Mouse (Mus musculus) testis, adult 2 months (tissue): ENCODE data around the gene Bloc1s4. TPM values are rescaled to one million over a fixed set of nuclear protein-coding genes. Genes with fewer than 3 reads are reported as not detected.
A peak's percentile ranks its signal among the peaks of the same experiment; 100 is the strongest.

Experiments
- H3K27ac ChIP-seq: fragments of 200-500 bp; 2 replicates; pipeline ENCODE4 v1.5.1; 2012; ENCODE audit warnings: low read depth, low read length; ENCODE audit not compliant: control insufficient read depth, insufficient read depth
- H3K27me3 ChIP-seq: fragments of 200-500 bp; 2 replicates; pipeline ENCODE4 v1.6.1; 2012; ENCODE audit warnings: mild to moderate bottlenecking, low read length, moderate library complexity; ENCODE audit not compliant: control insufficient read depth, insufficient read depth
- H3K36me3 ChIP-seq: fragments of 200-500 bp; 2 replicates; pipeline ENCODE4 v1.6.1; 2012; ENCODE audit warnings: mild to moderate bottlenecking, low read length; ENCODE audit not compliant: control insufficient read depth, insufficient read depth
- H3K4me1 ChIP-seq: fragments of 200-500 bp; 2 replicates; pipeline ENCODE4 v1.6.1; 2012; ENCODE audit warnings: low read length; ENCODE audit not compliant: control insufficient read depth, insufficient read depth
- H3K4me3 ChIP-seq: fragments of 200-500 bp; 2 replicates; pipeline ENCODE4 v1.5.1; 2012; ENCODE audit warnings: low read depth, mild to moderate bottlenecking, low read length, moderate library complexity, mixed read lengths; ENCODE audit not compliant: control insufficient read depth
- CTCF ChIP-seq: fragments of 200-500 bp; IDR thresholded peaks from 2 replicates; pipeline ENCODE4 v1.5.1; 2012; ENCODE audit warnings: low read depth, mild to moderate bottlenecking, inconsistent platforms, low read length, moderate library complexity; ENCODE audit not compliant: control insufficient read depth, insufficient read depth, insufficient replicate concordance
- POLR2A ChIP-seq: fragments of 200-500 bp; IDR thresholded peaks from 2 replicates; pipeline ENCODE4 v1.6.1; 2012; ENCODE audit warnings: low read depth, mild to moderate bottlenecking, inconsistent platforms, low read length, moderate library complexity; ENCODE audit not compliant: control insufficient read depth
- polyA plus RNA-seq: library from polyadenylated mRNA; depleted of rRNA; stranded (reverse); fragments of >200 nt; gene quantifications from 2 replicates; pipeline ENCODE4 v1.2.3, GENCODE M21; 2012

The Bloc1s4 gene
- polyA plus RNA-seq, 1 experiment, result 22.6 TPM

GRCm38 (mm10) chr5:36778901-36779300 is 30.5 kb upstream of the Bloc1s4 start:
- no peak overlapping the region for H3K4me3 ChIP-seq

GRCm38 (mm10) chr5:36777186-36777585 is 28.7 kb upstream of the Bloc1s4 start:
- H3K4me1 ChIP-seq, result no peaks in the 10 kb centered on the region
- TF ChIP-seq POLR2A (no peak), CTCF (no peak)
- H3K27ac ChIP-seq, result peak overlapping the region; percentile 76
- no peak overlapping the region for H3K4me3 ChIP-seq
- no peaks in the 10 kb centered on the region for H3K27me3 ChIP-seq
- no peaks in the 10 kb centered on the region for H3K36me3 ChIP-seq

More at GRCm38 (mm10) chr5:36778901-36779300, 30.5 kb upstream of the Bloc1s4 start:
- Histone ChIP-seq H3K4me1 (no peaks in the 10 kb centered on the region), H3K36me3 (no peaks in the 10 kb centered on the region), H3K27me3 (no peaks in the 10 kb centered on the region), H3K27ac (no peak overlapping the region)
- no peak for TF ChIP-seq POLR2A
- TF ChIP-seq CTCF, result no peak

GRCm38 (mm10) chr5:36776021-36776575 is 27.6 kb upstream of the Bloc1s4 start:
- TF ChIP-seq CTCF (no peak), POLR2A (no peak)
- Histone ChIP-seq H3K27ac (peak overlapping the region; percentile 68), H3K27me3 (no peaks in the 10 kb centered on the region), H3K4me1 (no peaks in the 10 kb centered on the region), H3K36me3 (no peaks in the 10 kb centered on the region), H3K4me3 (no peak overlapping the region)

GRCm38 (mm10) chr5:36775317-36775716 is 26.9 kb upstream of the Bloc1s4 start:
- Histone ChIP-seq H3K27me3 (no peaks in the 10 kb centered on the region), H3K4me3 (no peak overlapping the region), H3K4me1 (no peaks in the 10 kb centered on the region), H3K36me3 (no peaks in the 10 kb centered on the region), H3K27ac (peak overlapping the region; percentile 60)
- TF ChIP-seq POLR2A (no peak), CTCF (no peak)

GRCm38 (mm10) chr5:36772586-36772985 is 24.1 kb upstream of the Bloc1s4 start:
- Histone ChIP-seq H3K4me3 (no peak overlapping the region), H3K4me1 (no peaks in the 10 kb centered on the region), H3K27me3 (no peaks in the 10 kb centered on the region), H3K27ac (no peak overlapping the region), H3K36me3 (no peaks in the 10 kb centered on the region)
- TF ChIP-seq CTCF (no peak), POLR2A (no peak)

GRCm38 (mm10) chr5:36769603-36770002 is 21.2 kb upstream of the Bloc1s4 start:
- H3K4me1 ChIP-seq, result no peaks in the 10 kb centered on the region
- H3K36me3 ChIP-seq, result no peaks in the 10 kb centered on the region

GRCm38 (mm10) chr5:36766958-36767703 is 18.7 kb upstream of the Bloc1s4 start:
- H3K27ac ChIP-seq, result no peak overlapping the region; the same call in 1 of the 2 replicates
- H3K4me1 ChIP-seq, result no peaks in the 10 kb centered on the region
- H3K4me3 ChIP-seq, result peak overlapping the region; percentile 77
- TF ChIP-seq CTCF (no peak), POLR2A (peak; percentile 39; the same call in 1 of the 2 replicates)
- no peaks in the 10 kb centered on the region for H3K27me3 ChIP-seq
- no peaks in the 10 kb centered on the region for H3K36me3 ChIP-seq

More at GRCm38 (mm10) chr5:36769603-36770002, 21.2 kb upstream of the Bloc1s4 start:
- Histone ChIP-seq H3K4me3 (no peak overlapping the region), H3K27ac (no peak overlapping the region), H3K27me3 (no peaks in the 10 kb centered on the region)
- TF ChIP-seq POLR2A, result no peak

GRCm38 (mm10) chr5:36759848-36760247 is 11.4 kb upstream of the Bloc1s4 start:
- Histone ChIP-seq H3K4me3 (no peak overlapping the region), H3K36me3 (no peaks in the 10 kb centered on the region), H3K27ac (no peak overlapping the region), H3K4me1 (no peaks in the 10 kb centered on the region), H3K27me3 (no peaks in the 10 kb centered on the region)
- no peak for TF ChIP-seq CTCF
- TF ChIP-seq POLR2A, result no peak
